Mouse (Mus musculus) intestine, embryonic 14.5 days (tissue): ENCODE measurements around the gene Ttyh1. TPM values are rescaled to one million over a fixed set of nuclear protein-coding genes. Genes with fewer than 3 reads are reported as not detected.

Source experiments
- ATAC-seq: fragments of 200-750 bp; cut with Nextera tagmentation; replicated peaks from 2 replicates; pipeline ENCODE4 v1.8.0; 2017; ENCODE audit warnings: low read depth, moderate number of reproducible peaks, moderate TSS enrichment, moderate library complexity; ENCODE audit not compliant: low FRiP score, low TSS enrichment
- DNase-seq: peaks from one replicate; pipeline ENCODE4 v3.0.0-alpha.2; 2018; ENCODE audit warnings: low spot score
- H3K27ac ChIP-seq: fragments of 300-500 bp; sonication (generic); 2 replicates; pipeline ENCODE4 v1.5.1; 2014; ENCODE audit warnings: low read depth, mild to moderate bottlenecking, control low read depth
- H3K27me3 ChIP-seq: fragments of 300-500 bp; sonication (generic); replicated peaks from 2 replicates; pipeline ENCODE4 v1.6.1; 2014; ENCODE audit warnings: low read length, control low read depth; ENCODE audit not compliant: control insufficient read depth, insufficient read depth
- H3K36me3 ChIP-seq: fragments of 300-500 bp; sonication (generic); 2 replicates; pipeline ENCODE4 v1.6.1; 2014; ENCODE audit warnings: low read length, control low read depth; ENCODE audit not compliant: control insufficient read depth, insufficient read depth
- H3K4me1 ChIP-seq: fragments of 300-500 bp; sonication (generic); replicated peaks from 2 replicates; pipeline ENCODE4 v1.6.1; 2014; ENCODE audit warnings: low read length, control low read depth, mixed read lengths; ENCODE audit not compliant: control insufficient read depth, insufficient read depth
- H3K4me2 ChIP-seq: fragments of 300-500 bp; sonication (generic); 2 replicates; pipeline ENCODE4 v1.6.1; 2014; ENCODE audit warnings: low read length
- H3K4me3 ChIP-seq: fragments of 300-500 bp; sonication (generic); 2 replicates; pipeline ENCODE4 v1.5.1; 2014; ENCODE audit warnings: low read depth, low read length, control low read depth, mixed read lengths
- H3K9ac ChIP-seq: fragments of 300-500 bp; sonication (generic); 2 replicates; pipeline ENCODE4 v1.6.1; 2014; ENCODE audit warnings: mild to moderate bottlenecking, low read length
- H3K9me3 ChIP-seq: fragments of 300-500 bp; sonication (generic); 2 replicates; pipeline ENCODE4 v1.6.1; 2016; ENCODE audit warnings: low read length, control low read depth; ENCODE audit not compliant: control insufficient read depth
- WGBS: fragments of 180-500 bp; shearing (Covaris S2); extraction: QIAGEN DNeasy Blood & Tissue Kit; methylation state at CpG from one replicate; pipeline ENCODE4 v1.1.7; 2014; 5-methylcytosine and 5-hydroxymethylcytosine counted together
- polyA plus RNA-seq: library from polyadenylated mRNA; unstranded; fragments of >200 nt; fragmentation: Nextera tagmentation; extraction: Ambion mirVana; gene quantifications from 2 replicates; pipeline ENCODE4 v1.2.1, GENCODE M21; 2014

The Ttyh1 gene
- polyA plus RNA-seq, 1 experiment from 2014 or later = 7.1 TPM

GRCm38 (mm10) chr7:4087238-4087895, 31.8 kb upstream of the Ttyh1 start:
- DNase-seq = no peak
- Histone ChIP-seq H3K4me2 (no peak overlapping the region), H3K36me3 (no peaks in the 10 kb centered on the region), H3K27me3 (no peaks in the 10 kb centered on the region), H3K9me3 (no peaks in the 10 kb centered on the region), H3K4me1 (no peaks in the 10 kb centered on the region), H3K9ac (no peak overlapping the region), H3K27ac (no peak overlapping the region), H3K4me3 (no peak overlapping the region)
- no peak for ATAC-seq
- 72% methylated on average over 4 of the region's 4 CpGs for WGBS

DNA sequence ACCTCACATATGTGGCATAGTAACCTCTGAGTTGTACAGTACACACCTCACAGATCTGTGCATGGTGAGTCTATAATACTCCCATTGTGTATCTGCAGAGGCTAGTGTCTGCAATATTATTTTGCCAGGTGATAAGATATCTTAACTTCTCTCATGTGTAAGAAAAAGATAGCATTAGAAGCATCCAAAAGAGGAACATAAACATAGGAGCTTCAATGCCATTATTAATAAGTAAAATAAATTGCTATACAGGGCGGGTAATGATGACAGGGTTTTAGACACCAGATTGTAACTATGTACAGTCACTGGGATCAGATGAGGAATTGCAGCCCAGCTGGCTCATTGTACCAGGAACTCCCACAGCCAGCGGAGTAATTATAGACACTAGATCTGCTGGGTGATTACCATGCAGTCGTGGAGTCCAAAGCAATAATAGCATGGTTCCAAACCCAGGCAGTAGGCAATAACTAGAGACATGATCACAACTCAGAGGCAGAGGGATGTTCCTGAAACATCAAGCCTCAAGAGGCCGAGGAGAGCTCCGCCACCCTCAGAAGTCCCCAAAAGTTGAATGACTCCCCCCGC, 31.2 kb upstream of the Ttyh1 start:
- H3K9ac ChIP-seq = no peak overlapping the region
- H3K4me1 ChIP-seq = no peaks in the 10 kb centered on the region
- H3K9me3 ChIP-seq = no peaks in the 10 kb centered on the region
- WGBS = 82% methylated on average over 6 of the region's 6 CpGs
- H3K4me3 ChIP-seq = no peak overlapping the region
- DNase-seq = no peak
- no peaks in the 10 kb centered on the region for H3K36me3 ChIP-seq
- H3K4me2 ChIP-seq = no peak overlapping the region
- no peak for ATAC-seq
- no peaks in the 10 kb centered on the region for H3K27me3 ChIP-seq
- no peak overlapping the region for H3K27ac ChIP-seq

GRCm38 (mm10) chr7:4088679-4089078, 30.5 kb upstream of the Ttyh1 start:
- no peak overlapping the region for H3K4me3 ChIP-seq
- no peaks in the 10 kb centered on the region for H3K36me3 ChIP-seq
- ATAC-seq (no peak), DNase-seq (no peak)
- H3K4me2 ChIP-seq = no peak overlapping the region
- no peaks in the 10 kb centered on the region for H3K9me3 ChIP-seq
- no peak overlapping the region for H3K27ac ChIP-seq
- H3K27me3 ChIP-seq = no peaks in the 10 kb centered on the region
- 81% methylated on average over 2 of the region's 2 CpGs for WGBS
- no peak overlapping the region for H3K9ac ChIP-seq
- no peaks in the 10 kb centered on the region for H3K4me1 ChIP-seq

DNA sequence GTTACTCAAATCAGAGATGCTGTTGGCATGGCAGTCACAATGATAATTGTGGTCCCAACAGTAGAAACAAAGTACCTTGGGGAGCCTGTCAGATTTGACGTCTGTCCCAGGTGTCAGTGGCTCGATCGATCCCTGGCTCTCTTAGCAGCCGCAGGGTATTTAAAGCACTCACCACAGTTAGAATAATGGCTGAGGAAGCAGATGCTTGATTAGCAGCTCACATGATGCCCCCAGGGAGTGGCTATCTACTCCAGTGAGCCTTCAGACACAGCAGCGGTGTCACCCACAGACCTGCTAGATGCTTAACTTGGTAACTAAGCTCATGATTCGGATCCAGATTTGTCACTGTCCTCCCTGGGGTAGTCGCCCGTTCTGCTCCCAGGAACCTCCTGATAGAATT, 28.0 kb upstream of the Ttyh1 start:
- Histone ChIP-seq H3K27ac (no peak overlapping the region), H3K4me1 (no peaks in the 10 kb centered on the region), H3K9ac (no peak overlapping the region), H3K4me3 (no peak overlapping the region), H3K4me2 (no peak overlapping the region), H3K36me3 (no peaks in the 10 kb centered on the region), H3K27me3 (no peaks in the 10 kb centered on the region), H3K9me3 (no peaks in the 10 kb centered on the region)
- WGBS = 56% methylated on average over 8 of the region's 8 CpGs
- no peak for ATAC-seq
- DNase-seq = no peak

DNA sequence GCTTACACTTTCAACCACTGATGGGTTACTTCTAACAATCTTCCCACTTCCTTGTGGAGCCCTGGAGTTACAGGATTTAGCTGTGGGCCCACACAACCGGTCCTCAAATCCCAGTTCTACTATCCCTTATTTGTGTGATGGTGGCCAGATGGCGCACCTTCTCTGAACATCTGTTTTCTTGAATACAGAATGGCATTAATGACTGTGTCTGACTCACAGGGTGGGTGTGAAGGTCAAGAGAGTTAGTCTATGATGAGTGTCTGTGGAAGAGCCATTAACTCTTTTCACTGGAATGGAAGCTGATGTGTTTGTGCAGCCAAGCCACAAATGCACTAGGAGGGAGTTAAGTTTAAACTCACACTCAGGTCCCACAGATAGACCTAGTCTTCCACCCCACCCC, 20.9 kb upstream of the Ttyh1 start:
- DNase-seq = no peak
- Histone ChIP-seq H3K36me3 (no peaks in the 10 kb centered on the region), H3K4me3 (no peak overlapping the region), H3K4me1 (no peaks in the 10 kb centered on the region), H3K9me3 (no peaks in the 10 kb centered on the region), H3K4me2 (no peak overlapping the region), H3K27me3 (no peaks in the 10 kb centered on the region), H3K9ac (no peak overlapping the region), H3K27ac (no peak overlapping the region)
- 85% methylated on average over 2 of the region's 2 CpGs for WGBS
- ATAC-seq = no peak

- H3K4me1 ChIP-seq = no peaks in the 10 kb centered on the region
Measured at GRCm38 (mm10) chr7:4098832-4099231, 20.4 kb upstream of the Ttyh1 start.

GRCm38 (mm10) chr7:4101144-4101543, 18.1 kb upstream of the Ttyh1 start:
- no peak overlapping the region for H3K4me3 ChIP-seq
- no peaks in the 10 kb centered on the region for H3K27me3 ChIP-seq
- ATAC-seq (no peak), DNase-seq (no peak)
- WGBS = 82% methylated on average over 5 of the region's 5 CpGs
- no peaks in the 10 kb centered on the region for H3K4me1 ChIP-seq
- no peaks in the 10 kb centered on the region for H3K36me3 ChIP-seq
- H3K27ac ChIP-seq = no peak overlapping the region
- no peaks in the 10 kb centered on the region for H3K9me3 ChIP-seq
- no peak overlapping the region for H3K9ac ChIP-seq
- no peak overlapping the region for H3K4me2 ChIP-seq

More at GRCm38 (mm10) chr7:4098832-4099231, 20.4 kb upstream of the Ttyh1 start:
- Histone ChIP-seq H3K9me3 (no peaks in the 10 kb centered on the region), H3K4me2 (no peak overlapping the region), H3K4me3 (no peak overlapping the region), H3K27me3 (no peaks in the 10 kb centered on the region), H3K27ac (no peak overlapping the region), H3K36me3 (no peaks in the 10 kb centered on the region), H3K9ac (no peak overlapping the region)
- no peak for DNase-seq
- WGBS = 69% methylated on average over 2 of the region's 2 CpGs
- no peak for ATAC-seq

DNA sequence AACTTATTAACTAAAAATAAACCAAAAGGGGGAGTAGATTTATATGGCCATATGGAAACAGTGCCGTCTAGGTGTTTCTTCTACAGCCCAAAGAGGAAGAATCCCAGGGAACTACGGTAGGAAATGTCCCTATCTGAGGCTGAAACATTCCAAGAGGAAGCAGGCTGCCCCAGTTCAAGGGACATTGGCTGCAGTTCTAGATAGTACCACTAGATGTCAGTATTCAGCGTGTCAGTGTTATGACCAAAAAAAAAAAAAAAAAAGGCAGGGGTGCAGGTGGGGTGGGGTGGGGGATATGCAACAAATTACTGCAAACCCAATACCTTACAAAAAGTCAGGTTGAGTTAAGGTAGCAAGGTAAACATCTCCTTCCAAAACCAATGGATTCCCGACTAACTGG, 15.8 kb upstream of the Ttyh1 start:
- Histone ChIP-seq H3K27me3 (no peaks in the 10 kb centered on the region), H3K9me3 (no peaks in the 10 kb centered on the region), H3K36me3 (no peaks in the 10 kb centered on the region), H3K4me3 (no peak overlapping the region), H3K4me2 (no peak overlapping the region), H3K27ac (no peak overlapping the region), H3K9ac (no peak overlapping the region), H3K4me1 (no peaks in the 10 kb centered on the region)
- DNase-seq (no peak), ATAC-seq (no peak)
- 17% methylated on average over 4 of the region's 4 CpGs for WGBS

DNA sequence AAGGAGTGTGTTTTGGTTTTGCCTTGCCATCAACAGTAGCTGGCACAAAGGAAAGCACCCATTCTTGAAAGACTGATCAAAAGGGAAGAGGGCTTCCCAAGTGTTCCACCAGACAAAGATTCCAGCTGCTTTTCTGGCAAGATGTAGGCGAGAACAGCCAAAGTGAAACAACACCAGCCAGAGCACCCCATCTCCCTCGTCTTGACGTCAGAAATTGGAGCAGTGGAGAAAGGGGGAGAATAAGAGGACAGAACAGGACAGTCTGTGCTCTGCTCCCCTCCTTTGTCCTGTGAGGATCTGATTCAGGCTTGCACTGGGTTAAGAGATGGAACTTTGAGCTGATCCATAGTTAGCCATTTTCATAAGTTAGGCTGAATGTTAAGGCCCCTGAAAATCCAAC, 7.4 kb upstream of the Ttyh1 start:
- H3K4me2 ChIP-seq = no peak overlapping the region
- no peaks in the 10 kb centered on the region for H3K27me3 ChIP-seq

More for the DNA sequence above, 7.4 kb upstream of the Ttyh1 start:
- no peaks in the 10 kb centered on the region for H3K36me3 ChIP-seq
- H3K9ac ChIP-seq = no peak overlapping the region
- DNase-seq (no peak), ATAC-seq (no peak)
- WGBS = 66% methylated on average over 3 of the region's 3 CpGs
- H3K9me3 ChIP-seq = no peaks in the 10 kb centered on the region
- no peak overlapping the region for H3K4me3 ChIP-seq
- no peaks in the 10 kb centered on the region for H3K4me1 ChIP-seq
- H3K27ac ChIP-seq = no peak overlapping the region
